Mouse (Mus musculus) heart, postnatal 0 days (tissue): ENCODE measurements at regions not wholly inside any gene's neighbourhood (a gene's known extent, or its start where the extent isn't known, plus 50 kb on each side); places are given as distances from the start of the nearest gene placed in this dataset.
A peak's percentile ranks its signal among the peaks of the same experiment; 100 is the strongest.

Experiments used
- CTCF ChIP-seq: IDR thresholded peaks from 2 replicates; pipeline ENCODE4 v1.5.1; 2016; ENCODE audit warnings: antibody characterized with exemption, control low read depth, low read depth
- EP300 ChIP-seq: IDR thresholded peaks from 2 replicates; pipeline ENCODE4 v1.6.1; 2016; ENCODE audit warnings: antibody characterized with exemption, low read depth

DNA sequence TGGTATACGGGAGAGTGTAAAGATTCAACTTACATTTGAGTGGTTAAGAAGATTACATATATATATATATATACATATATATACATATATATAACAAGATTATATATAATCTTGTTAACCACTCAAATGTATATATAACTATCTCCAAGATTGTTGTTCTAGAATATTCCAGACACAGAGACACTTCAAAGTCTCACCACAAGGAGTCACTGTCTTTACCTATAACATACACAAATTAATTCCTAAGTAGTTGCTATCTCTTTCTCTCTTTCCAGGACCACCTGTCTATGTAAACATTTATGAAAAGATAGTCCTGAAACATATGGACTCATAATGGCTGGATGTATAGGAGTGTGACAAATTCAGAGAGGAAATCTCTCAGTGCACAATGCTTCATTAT is 178.9 kb upstream of the Gm21961 start:
- TF ChIP-seq CTCF (peak; percentile 32; the same call in 1 of the 2 replicates), EP300 (no peak)
